Mouse (Mus musculus) intestine, embryonic 14.5 days (tissue): ENCODE measurements around the gene Folr2. TPM values are rescaled to one million over a fixed set of nuclear protein-coding genes. Genes with fewer than 3 reads are reported as not detected.

Experiments used
- ATAC-seq: fragments of 200-750 bp; cut with Nextera tagmentation; replicated peaks from 2 replicates; pipeline ENCODE4 v1.8.0; 2017; ENCODE audit warnings: low read depth, moderate number of reproducible peaks, moderate TSS enrichment, moderate library complexity; ENCODE audit not compliant: low FRiP score, low TSS enrichment
- DNase-seq: peaks from one replicate; pipeline ENCODE4 v3.0.0-alpha.2; 2018; ENCODE audit warnings: low spot score
- H3K27ac ChIP-seq: fragments of 300-500 bp; sonication (generic); 2 replicates; pipeline ENCODE4 v1.5.1; 2014; ENCODE audit warnings: low read depth, mild to moderate bottlenecking, control low read depth
- H3K27me3 ChIP-seq: fragments of 300-500 bp; sonication (generic); replicated peaks from 2 replicates; pipeline ENCODE4 v1.6.1; 2014; ENCODE audit warnings: low read length, control low read depth; ENCODE audit not compliant: control insufficient read depth, insufficient read depth
- H3K36me3 ChIP-seq: fragments of 300-500 bp; sonication (generic); 2 replicates; pipeline ENCODE4 v1.6.1; 2014; ENCODE audit warnings: low read length, control low read depth; ENCODE audit not compliant: control insufficient read depth, insufficient read depth
- H3K4me1 ChIP-seq: fragments of 300-500 bp; sonication (generic); replicated peaks from 2 replicates; pipeline ENCODE4 v1.6.1; 2014; ENCODE audit warnings: low read length, control low read depth, mixed read lengths; ENCODE audit not compliant: control insufficient read depth, insufficient read depth
- H3K4me2 ChIP-seq: fragments of 300-500 bp; sonication (generic); 2 replicates; pipeline ENCODE4 v1.6.1; 2014; ENCODE audit warnings: low read length
- H3K4me3 ChIP-seq: fragments of 300-500 bp; sonication (generic); 2 replicates; pipeline ENCODE4 v1.5.1; 2014; ENCODE audit warnings: low read depth, low read length, control low read depth, mixed read lengths
- H3K9ac ChIP-seq: fragments of 300-500 bp; sonication (generic); 2 replicates; pipeline ENCODE4 v1.6.1; 2014; ENCODE audit warnings: mild to moderate bottlenecking, low read length
- H3K9me3 ChIP-seq: fragments of 300-500 bp; sonication (generic); 2 replicates; pipeline ENCODE4 v1.6.1; 2016; ENCODE audit warnings: low read length, control low read depth; ENCODE audit not compliant: control insufficient read depth
- WGBS: fragments of 180-500 bp; shearing (Covaris S2); extraction: QIAGEN DNeasy Blood & Tissue Kit; methylation state at CpG from one replicate; pipeline ENCODE4 v1.1.7; 2014; 5-methylcytosine and 5-hydroxymethylcytosine counted together
- polyA plus RNA-seq: library from polyadenylated mRNA; unstranded; fragments of >200 nt; fragmentation: Nextera tagmentation; extraction: Ambion mirVana; gene quantifications from 2 replicates; pipeline ENCODE4 v1.2.1, GENCODE M21; 2014

The Folr2 gene
- polyA plus RNA-seq, 1 experiment from 2014 or later, result 2.1 TPM

GRCm38 (mm10) chr7:101869163-101869500, 12.1 kb upstream of the Folr2 start:
- DNase-seq, result no peak
- Histone ChIP-seq H3K27ac (no peak overlapping the region), H3K4me3 (peak overlapping the region; percentile 28; the same call in 1 of the 2 replicates), H3K27me3 (no peaks in the 10 kb centered on the region), H3K9me3 (no peaks in the 10 kb centered on the region), H3K4me2 (peak overlapping the region; percentile 42), H3K9ac (no peak overlapping the region), H3K4me1 (no peaks in the 10 kb centered on the region), H3K36me3 (no peaks in the 10 kb centered on the region)
- ATAC-seq, result no peak
- 63% methylated on average over 7 of the region's 7 CpGs for WGBS

- no peak for ATAC-seq
- Histone ChIP-seq H3K4me2 (peak overlapping the region; percentile 42), H3K4me1 (no peaks in the 10 kb centered on the region), H3K4me3 (0 out of 2 replicates have a peak overlapping the region, but pooled peaks have one; percentile 28), H3K27me3 (no peaks in the 10 kb centered on the region), H3K27ac (no peak overlapping the region), H3K9ac (no peak overlapping the region), H3K9me3 (no peaks in the 10 kb centered on the region), H3K36me3 (no peaks in the 10 kb centered on the region)
- DNase-seq, result no peak
- WGBS, result 65% methylated on average over 13 of the region's 13 CpGs
These were observed 11.5 kb upstream of the Folr2 start for GRCm38 (mm10) chr7:101868241-101869162.

- WGBS, result over 99% methylated on average over 4 of the region's 4 CpGs
- H3K4me3 ChIP-seq, result no peak overlapping the region
- no peak overlapping the region for H3K27ac ChIP-seq
- no peak overlapping the region for H3K9ac ChIP-seq
- no peak for DNase-seq
- H3K9me3 ChIP-seq, result no peaks in the 10 kb centered on the region
- H3K4me2 ChIP-seq, result no peak overlapping the region
- no peaks in the 10 kb centered on the region for H3K36me3 ChIP-seq
- H3K27me3 ChIP-seq, result no peaks in the 10 kb centered on the region
- ATAC-seq, result no peak
- H3K4me1 ChIP-seq, result no peaks in the 10 kb centered on the region
These were observed 10.5 kb upstream of the Folr2 start for GRCm38 (mm10) chr7:101867482-101867881.

GRCm38 (mm10) chr7:101866491-101867265, 9.7 kb upstream of the Folr2 start:
- no peak overlapping the region for H3K27ac ChIP-seq
- ATAC-seq (no peak), DNase-seq (no peak)
- H3K36me3 ChIP-seq, result no peaks in the 10 kb centered on the region
- H3K9me3 ChIP-seq, result no peaks in the 10 kb centered on the region
- no peaks in the 10 kb centered on the region for H3K27me3 ChIP-seq
- no peak overlapping the region for H3K4me3 ChIP-seq
- H3K4me1 ChIP-seq, result no peaks in the 10 kb centered on the region
- no peak overlapping the region for H3K4me2 ChIP-seq
- no peak overlapping the region for H3K9ac ChIP-seq
- WGBS, result 83% methylated on average over 11 of the region's 11 CpGs

GRCm38 (mm10) chr7:101863415-101863814, 6.4 kb upstream of the Folr2 start, which contains the start of gene Anapc15:
Gene Anapc15 (plus strand): TSS chr7:101863715.
- Histone ChIP-seq H3K9ac (no peak within 1 kb of the TSS), H3K4me2 (no peak within 1 kb of the TSS), H3K4me3 (no peak within 1 kb of the TSS), H3K9me3 (no peaks in the 10 kb centered on the region), H3K27me3 (no peaks in the 10 kb centered on the region), H3K4me1 (no peaks in the 10 kb centered on the region), H3K36me3 (no peaks in the 10 kb centered on the region), H3K27ac (no peak within 1 kb of the TSS)
- ATAC-seq, result no peak
- WGBS, result 77% methylated on average over 3 of the region's 3 CpGs
- DNase-seq, result no peak

- no peak for DNase-seq
- no peak for ATAC-seq
- H3K36me3 ChIP-seq, result no peaks in the 10 kb centered on the region
- no peak overlapping the region for H3K27ac ChIP-seq
- no peaks in the 10 kb centered on the region for H3K4me1 ChIP-seq
- H3K27me3 ChIP-seq, result no peaks in the 10 kb centered on the region
- no peak overlapping the region for H3K4me2 ChIP-seq
- H3K9me3 ChIP-seq, result no peaks in the 10 kb centered on the region
- no peak overlapping the region for H3K9ac ChIP-seq
- WGBS, result 71% methylated on average over 3 of the region's 3 CpGs
- no peak overlapping the region for H3K4me3 ChIP-seq
These were observed 5.3 kb upstream of the Folr2 start for GRCm38 (mm10) chr7:101862291-101862690.

GRCm38 (mm10) chr7:101860978-101861377, 4.0 kb upstream of the Folr2 start:
- no peak for ATAC-seq
- H3K4me1 ChIP-seq, result no peaks in the 10 kb centered on the region
- no peaks in the 10 kb centered on the region for H3K36me3 ChIP-seq
- H3K27me3 ChIP-seq, result no peaks in the 10 kb centered on the region
- no peak overlapping the region for H3K9ac ChIP-seq
- no peak overlapping the region for H3K4me3 ChIP-seq
- no peak overlapping the region for H3K27ac ChIP-seq
- H3K4me2 ChIP-seq, result no peak overlapping the region
- DNase-seq, result no peak
- no peaks in the 10 kb centered on the region for H3K9me3 ChIP-seq

- ATAC-seq (no peak), DNase-seq (no peak)
- no peak overlapping the region for H3K4me2 ChIP-seq
- H3K9ac ChIP-seq, result no peak overlapping the region
- H3K4me1 ChIP-seq, result no peaks in the 10 kb centered on the region
- no peaks in the 10 kb centered on the region for H3K36me3 ChIP-seq
- H3K4me3 ChIP-seq, result no peak overlapping the region
- no peak overlapping the region for H3K27ac ChIP-seq
- 80% methylated on average over 9 of the region's 9 CpGs for WGBS
- no peaks in the 10 kb centered on the region for H3K27me3 ChIP-seq
- no peaks in the 10 kb centered on the region for H3K9me3 ChIP-seq
These were observed 1.4 kb upstream of the Folr2 start for GRCm38 (mm10) chr7:101858362-101858761.
